Mouse (Mus musculus) neural tube, embryonic 12.5 days (tissue): ENCODE measurements around the gene Hs3st1. TPM values are rescaled to one million over a fixed set of nuclear protein-coding genes. Genes with fewer than 3 reads are reported as not detected.

Source experiments
- ATAC-seq: fragments of 200-750 bp; cut with Nextera tagmentation; 2 replicates; pipeline ENCODE4 v1.8.0; 2017; ENCODE audit warnings: low read depth, mild to moderate bottlenecking, moderate TSS enrichment, moderate library complexity; ENCODE audit not compliant: low FRiP score
- H3K27ac ChIP-seq: fragments of 300-500 bp; sonication (generic); 2 replicates; pipeline ENCODE4 v1.5.1; 2016
- H3K27me3 ChIP-seq: fragments of 300-500 bp; sonication (generic); replicated peaks from 2 replicates; pipeline ENCODE4 v1.6.1; 2016; ENCODE audit warnings: mild to moderate bottlenecking
- H3K36me3 ChIP-seq: fragments of 300-500 bp; sonication (generic); 2 replicates; pipeline ENCODE4 v1.6.1; 2016; ENCODE audit warnings: mild to moderate bottlenecking
- H3K4me1 ChIP-seq: fragments of 300-500 bp; sonication (generic); 2 replicates; pipeline ENCODE4 v1.6.1; 2016
- H3K4me2 ChIP-seq: fragments of 300-500 bp; sonication (generic); replicated peaks from 2 replicates; pipeline ENCODE4 v1.6.1; 2016; ENCODE audit warnings: mild to moderate bottlenecking
- H3K4me3 ChIP-seq: fragments of 300-500 bp; sonication (generic); 2 replicates; pipeline ENCODE4 v1.5.1; 2016
- H3K9ac ChIP-seq: fragments of 300-500 bp; sonication (generic); 2 replicates; pipeline ENCODE4 v1.6.1; 2016; ENCODE audit warnings: mild to moderate bottlenecking
- H3K9me3 ChIP-seq: fragments of 300-500 bp; sonication (generic); 2 replicates; pipeline ENCODE4 v1.6.1; 2016; ENCODE audit warnings: mild to moderate bottlenecking
- WGBS: fragments of 180-500 bp; shearing (Covaris S2); methylation state at CpG from one replicate; pipeline ENCODE4 v1.1.7; 2016; 5-methylcytosine and 5-hydroxymethylcytosine counted together
- polyA plus RNA-seq: library from polyadenylated mRNA; unstranded; fragments of >200 nt; fragmentation: Nextera tagmentation; extraction: Ambion mirVana; gene quantifications from 2 replicates; pipeline ENCODE4 v1.2.1, GENCODE M21; 2016

The Hs3st1 gene
- polyA plus RNA-seq, 1 experiment from 2014 or later = 12.3 TPM

GRCm38 (mm10) chr5:39638926-39639325 lies 116.3 kb downstream of the Hs3st1 start:
- Histone ChIP-seq H3K27me3 (peaks cover 6% of the 10 kb centered on the region), H3K9ac (no peak overlapping the region), H3K4me2 (no peak overlapping the region), H3K27ac (no peak overlapping the region), H3K36me3 (no peaks in the 10 kb centered on the region), H3K4me3 (no peak overlapping the region), H3K9me3 (no peaks in the 10 kb centered on the region), H3K4me1 (peaks cover 7% of the 10 kb centered on the region)
- WGBS = 85% methylated on average over 5 of the region's 5 CpGs
- ATAC-seq = no peak

- Histone ChIP-seq H3K27me3 (peaks cover 2% of the 10 kb centered on the region), H3K9ac (no peak overlapping the region), H3K4me3 (no peak overlapping the region), H3K4me1 (peaks cover 1% of the 10 kb centered on the region; the same call in 1 of the 2 replicates), H3K36me3 (no peaks in the 10 kb centered on the region), H3K4me2 (no peak overlapping the region), H3K9me3 (no peaks in the 10 kb centered on the region), H3K27ac (no peak overlapping the region)
- ATAC-seq = no peak
- 83% methylated on average over 6 of the region's 6 CpGs for WGBS
Measured at GRCm38 (mm10) chr5:39637874-39638273, 117.4 kb downstream of the Hs3st1 start.

GRCm38 (mm10) chr5:39636090-39636489 lies 119.2 kb downstream of the Hs3st1 start:
- no peaks in the 10 kb centered on the region for H3K4me1 ChIP-seq
- H3K9ac ChIP-seq = no peak overlapping the region
- no peaks in the 10 kb centered on the region for H3K36me3 ChIP-seq
- 90% methylated on average over 3 of the region's 3 CpGs for WGBS
- no peaks in the 10 kb centered on the region for H3K27me3 ChIP-seq
- no peak overlapping the region for H3K4me3 ChIP-seq
- no peak overlapping the region for H3K27ac ChIP-seq
- no peak overlapping the region for H3K4me2 ChIP-seq
- H3K9me3 ChIP-seq = no peaks in the 10 kb centered on the region
- ATAC-seq = no peak

GRCm38 (mm10) chr5:39634300-39635047 lies 120.8 kb downstream of the Hs3st1 start:
- no peak for ATAC-seq
- no peaks in the 10 kb centered on the region for H3K36me3 ChIP-seq
- H3K27ac ChIP-seq = no peak overlapping the region
- H3K4me1 ChIP-seq = no peaks in the 10 kb centered on the region
- H3K4me2 ChIP-seq = no peak overlapping the region
- H3K9me3 ChIP-seq = no peaks in the 10 kb centered on the region
- no peaks in the 10 kb centered on the region for H3K27me3 ChIP-seq
- WGBS = 88% methylated on average over 8 of the region's 8 CpGs
- no peak overlapping the region for H3K9ac ChIP-seq
- H3K4me3 ChIP-seq = no peak overlapping the region

GRCm38 (mm10) chr5:39633206-39633605 lies 122.1 kb downstream of the Hs3st1 start:
- Histone ChIP-seq H3K9me3 (no peaks in the 10 kb centered on the region), H3K4me1 (no peaks in the 10 kb centered on the region), H3K9ac (no peak overlapping the region), H3K4me3 (no peak overlapping the region), H3K27me3 (no peaks in the 10 kb centered on the region), H3K4me2 (no peak overlapping the region), H3K27ac (no peak overlapping the region), H3K36me3 (no peaks in the 10 kb centered on the region)
- ATAC-seq = no peak
- WGBS = 71% methylated on average over 1 of the region's 1 CpGs

GRCm38 (mm10) chr5:39630841-39631240 lies 124.4 kb downstream of the Hs3st1 start:
- H3K9ac ChIP-seq = no peak overlapping the region
- no peaks in the 10 kb centered on the region for H3K27me3 ChIP-seq
- no peak for ATAC-seq
- no peaks in the 10 kb centered on the region for H3K9me3 ChIP-seq
- no peak overlapping the region for H3K27ac ChIP-seq
- WGBS = 93% methylated on average over 5 of the region's 5 CpGs
- H3K4me2 ChIP-seq = no peak overlapping the region
- no peaks in the 10 kb centered on the region for H3K36me3 ChIP-seq
- H3K4me1 ChIP-seq = no peaks in the 10 kb centered on the region
- H3K4me3 ChIP-seq = no peak overlapping the region

- H3K27me3 ChIP-seq = no peaks in the 10 kb centered on the region
- no peak for ATAC-seq
- no peak overlapping the region for H3K4me3 ChIP-seq
- no peaks in the 10 kb centered on the region for H3K9me3 ChIP-seq
- H3K36me3 ChIP-seq = no peaks in the 10 kb centered on the region
- 47% methylated on average over 8 of the region's 8 CpGs for WGBS
- H3K4me2 ChIP-seq = no peak overlapping the region
- H3K4me1 ChIP-seq = peaks cover 6% of the 10 kb centered on the region; the same call in 1 of the 2 replicates
- H3K27ac ChIP-seq = no peak overlapping the region
- H3K9ac ChIP-seq = no peak overlapping the region
Measured at GRCm38 (mm10) chr5:39625037-39625473, 130.2 kb downstream of the Hs3st1 start.

GRCm38 (mm10) chr5:39624218-39624590 lies 131.1 kb downstream of the Hs3st1 start:
- H3K36me3 ChIP-seq = no peaks in the 10 kb centered on the region
- no peaks in the 10 kb centered on the region for H3K27me3 ChIP-seq
- H3K4me1 ChIP-seq = peaks cover 6% of the 10 kb centered on the region; the same call in 1 of the 2 replicates
- WGBS = 82% methylated on average over 4 of the region's 4 CpGs
- no peak for ATAC-seq
- no peaks in the 10 kb centered on the region for H3K9me3 ChIP-seq
- H3K9ac ChIP-seq = no peak overlapping the region
- no peak overlapping the region for H3K4me2 ChIP-seq
- H3K4me3 ChIP-seq = no peak overlapping the region
- no peak overlapping the region for H3K27ac ChIP-seq

- no peaks in the 10 kb centered on the region for H3K27me3 ChIP-seq
- no peak overlapping the region for H3K4me2 ChIP-seq
- H3K9me3 ChIP-seq = no peaks in the 10 kb centered on the region
- peaks cover 6% of the 10 kb centered on the region; the same call in 1 of the 2 replicates for H3K4me1 ChIP-seq
- no peak overlapping the region for H3K9ac ChIP-seq
- ATAC-seq = no peak
- H3K4me3 ChIP-seq = no peak overlapping the region
- WGBS = 77% methylated on average over 13 of the region's 13 CpGs
- H3K27ac ChIP-seq = no peak overlapping the region
- no peaks in the 10 kb centered on the region for H3K36me3 ChIP-seq
Measured at GRCm38 (mm10) chr5:39623304-39624217, 131.7 kb downstream of the Hs3st1 start.

- 82% methylated on average over 3 of the region's 3 CpGs for WGBS
Measured at GRCm38 (mm10) chr5:39620206-39620866, 134.9 kb downstream of the Hs3st1 start.

GRCm38 (mm10) chr5:39617354-39617977 lies 137.8 kb downstream of the Hs3st1 start:
- H3K4me1 ChIP-seq = peaks cover 6% of the 10 kb centered on the region; the same call in 1 of the 2 replicates
- 89% methylated on average over 2 of the region's 2 CpGs for WGBS
- no peak overlapping the region for H3K4me3 ChIP-seq
- H3K9me3 ChIP-seq = no peaks in the 10 kb centered on the region
- H3K4me2 ChIP-seq = no peak overlapping the region
- ATAC-seq = no peak
- H3K36me3 ChIP-seq = peaks cover 5% of the 10 kb centered on the region; the same call in 1 of the 2 replicates
- H3K27me3 ChIP-seq = no peaks in the 10 kb centered on the region
- H3K9ac ChIP-seq = no peak overlapping the region
- H3K27ac ChIP-seq = no peak overlapping the region

More at GRCm38 (mm10) chr5:39620206-39620866, 134.9 kb downstream of the Hs3st1 start:
- Histone ChIP-seq H3K27me3 (no peaks in the 10 kb centered on the region), H3K4me1 (peaks cover 6% of the 10 kb centered on the region; the same call in 1 of the 2 replicates), H3K9me3 (no peaks in the 10 kb centered on the region), H3K9ac (no peak overlapping the region), H3K4me3 (no peak overlapping the region), H3K4me2 (no peak overlapping the region), H3K27ac (no peak overlapping the region), H3K36me3 (no peaks in the 10 kb centered on the region)
- no peak for ATAC-seq
